Mouse (Mus musculus) ZHBTc4 (cell line): Measurements from ENCODE around the gene 4933424G06Rik.
A peak's percentile ranks its signal among the peaks of the same experiment; 100 is the strongest.

ENCODE experiments used
- DNase-seq: peaks from one replicate; pipeline ENCODE4 v3.0.0-alpha.2; 2011; ENCODE audit warnings: low read depth, low spot score

Gene 4933424G06Rik

GRCm38 (mm10) chr1:36768786-36769185 lies 58.8 kb downstream of the 4933424G06Rik start:
- no peak for DNase-seq

DNA sequence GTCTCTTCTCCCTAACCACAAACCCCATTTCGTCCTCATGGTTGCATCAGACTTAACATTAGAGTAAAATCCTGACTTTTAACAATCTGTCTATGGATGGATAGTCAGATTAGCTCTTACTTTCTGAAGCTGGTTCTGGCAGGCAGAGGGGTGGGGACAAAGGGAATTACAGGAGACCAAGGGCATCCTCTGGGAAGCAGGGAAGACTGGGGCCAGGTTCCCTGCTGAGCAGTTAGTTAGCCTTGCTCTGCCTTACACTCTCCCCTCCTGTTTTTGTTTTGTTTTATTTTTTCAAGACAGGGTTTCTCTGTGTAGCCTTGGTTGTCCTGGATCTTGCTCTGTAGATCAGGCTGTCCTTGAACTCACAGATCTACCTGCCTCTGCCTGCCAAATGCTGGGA lies 60.0 kb downstream of the 4933424G06Rik start:
- DNase-seq: peak; percentile 78

DNA sequence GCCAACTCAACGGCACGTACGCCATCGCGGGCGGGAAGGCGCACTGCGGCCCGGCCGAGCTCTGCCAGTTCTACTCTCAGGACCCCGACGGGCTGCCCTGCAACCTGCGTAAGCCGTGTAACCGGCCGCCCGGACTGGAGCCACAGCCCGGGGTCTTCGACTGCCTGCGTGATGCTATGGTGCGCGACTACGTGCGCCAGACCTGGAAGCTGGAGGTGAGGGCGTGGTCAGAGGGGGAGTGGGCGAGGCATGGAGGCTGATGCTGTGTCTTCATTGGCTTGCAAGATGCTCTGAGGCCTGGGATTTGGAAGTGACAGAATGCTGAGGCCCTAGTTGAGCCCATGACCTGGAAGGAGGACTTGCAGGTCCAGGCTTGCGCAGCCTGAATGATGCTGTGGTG lies 61.0 kb downstream of the 4933424G06Rik start:
- DNase-seq: peak; percentile 94

- no peak for DNase-seq
Measured at GRCm38 (mm10) chr1:36772198-36772934, 62.4 kb downstream of the 4933424G06Rik start.

DNA sequence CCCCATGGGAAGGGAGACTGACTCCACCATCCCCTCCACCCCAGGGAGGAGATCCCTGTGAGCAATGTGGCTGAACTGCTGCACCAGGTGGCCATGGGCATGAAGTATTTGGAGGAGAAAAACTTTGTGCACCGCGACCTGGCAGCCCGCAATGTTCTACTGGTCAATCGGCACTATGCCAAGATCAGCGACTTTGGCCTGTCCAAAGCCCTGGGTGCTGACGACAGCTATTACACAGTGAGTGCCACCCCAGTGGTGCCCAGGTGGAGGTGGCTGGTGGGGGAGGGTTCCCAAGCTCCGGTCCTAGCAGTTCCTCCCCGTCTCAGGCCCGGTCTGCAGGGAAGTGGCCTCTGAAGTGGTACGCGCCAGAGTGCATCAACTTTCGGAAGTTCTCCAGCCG lies 70.8 kb downstream of the 4933424G06Rik start:
- no peak for DNase-seq

DNA sequence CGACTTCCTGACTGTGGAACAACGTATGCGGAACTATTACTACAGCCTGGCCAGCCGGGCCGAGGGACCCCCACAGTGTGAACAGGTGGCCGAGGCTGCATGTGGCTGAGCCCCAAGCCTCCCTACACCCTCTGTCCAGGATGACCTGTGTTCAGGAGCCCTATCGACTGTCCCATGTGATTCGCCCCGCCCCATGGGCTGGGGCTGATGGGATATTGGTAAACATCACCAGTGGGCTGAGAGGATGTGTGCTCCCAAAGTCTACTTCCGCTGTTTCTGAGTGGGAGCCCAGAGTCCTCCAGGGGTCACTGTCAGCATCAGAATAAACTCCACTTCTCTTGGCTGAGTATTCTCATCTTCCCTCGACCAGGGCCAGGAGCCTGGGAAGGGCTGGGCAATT lies 72.5 kb downstream of the 4933424G06Rik start:
- no peak for DNase-seq

DNA sequence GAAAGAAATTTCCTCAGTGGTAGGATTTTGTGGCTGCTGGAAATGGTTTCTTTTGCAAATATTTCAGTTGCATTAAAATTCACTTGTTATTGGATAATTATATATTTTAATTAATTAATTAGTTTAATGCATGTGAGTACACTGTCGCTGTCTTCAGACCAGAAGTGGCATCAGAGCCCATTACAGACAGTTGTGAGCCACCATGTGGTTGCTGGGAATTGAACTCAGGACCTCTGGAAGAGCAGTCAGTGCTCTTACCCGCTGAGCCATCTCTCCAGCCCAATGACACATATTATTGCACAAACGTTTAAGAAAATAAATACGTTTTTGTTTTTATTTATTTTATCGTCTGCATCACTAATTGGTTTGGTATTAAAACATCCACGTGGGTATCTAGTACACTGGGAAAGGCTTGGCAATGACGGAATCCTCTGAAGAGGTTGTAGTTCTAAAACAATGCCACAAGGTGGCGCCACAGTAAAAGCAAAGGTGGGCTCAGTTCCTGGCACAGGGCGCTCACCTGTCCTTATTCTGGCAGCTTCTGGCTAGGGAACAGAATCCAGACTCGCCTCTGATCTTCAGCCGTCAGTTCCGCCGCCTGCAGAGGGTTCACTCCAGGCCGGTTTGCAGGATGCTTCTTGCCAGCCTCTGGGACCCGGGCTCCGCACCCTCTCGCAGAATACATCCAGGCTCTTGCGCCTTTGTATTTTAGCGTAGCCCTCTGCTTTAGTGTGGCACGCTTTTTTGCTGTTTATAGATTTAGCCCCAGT lies 74.6 kb downstream of the 4933424G06Rik start:
- DNase-seq: peak; percentile 90

- peak; percentile 68 for DNase-seq
Measured at GRCm38 (mm10) chr1:36785238-36785641, 75.3 kb downstream of the 4933424G06Rik start.

DNA sequence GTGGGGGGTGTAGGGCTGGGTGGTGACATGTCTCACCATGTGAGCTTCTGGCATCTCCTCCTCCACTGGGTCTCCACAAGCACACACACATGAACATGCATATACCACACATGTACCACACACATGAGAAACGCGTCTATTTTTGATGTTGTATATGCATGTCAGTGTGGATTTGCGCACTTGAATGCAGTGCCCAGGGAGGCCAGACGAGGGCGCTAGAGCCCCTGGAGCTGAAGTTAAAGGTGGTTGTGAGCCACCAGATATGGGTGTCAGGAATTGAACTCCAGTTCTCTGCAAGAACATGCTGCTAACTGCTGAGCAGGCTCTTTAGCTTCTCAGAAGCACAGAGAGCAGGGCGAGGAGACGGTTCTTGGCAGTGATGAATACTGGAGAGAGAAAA lies 76.4 kb downstream of the 4933424G06Rik start:
- peak; percentile 76 for DNase-seq

DNA sequence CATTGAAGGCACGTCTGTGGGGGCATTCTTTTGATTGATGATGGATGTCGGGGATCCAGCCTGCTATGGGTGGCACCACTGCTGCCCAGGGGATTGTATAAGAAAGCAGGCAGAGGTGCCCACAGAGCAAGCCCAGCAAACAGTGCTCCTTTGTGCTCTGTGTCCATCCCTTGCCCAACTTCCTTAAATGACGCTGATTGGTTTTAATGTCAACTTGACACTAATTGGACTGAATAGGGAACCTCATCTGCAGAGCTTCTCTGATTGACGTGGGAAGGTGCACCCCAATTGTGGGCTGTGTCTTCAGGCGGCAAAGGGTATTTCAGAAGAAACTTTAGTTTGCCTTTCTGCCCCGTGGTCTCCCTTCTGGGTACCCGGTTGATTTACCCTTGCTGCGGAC lies 79.5 kb downstream of the 4933424G06Rik start:
- DNase-seq: no peak

GRCm38 (mm10) chr1:36796711-36797110 lies 86.8 kb downstream of the 4933424G06Rik start:
- DNase-seq: no peak

DNA sequence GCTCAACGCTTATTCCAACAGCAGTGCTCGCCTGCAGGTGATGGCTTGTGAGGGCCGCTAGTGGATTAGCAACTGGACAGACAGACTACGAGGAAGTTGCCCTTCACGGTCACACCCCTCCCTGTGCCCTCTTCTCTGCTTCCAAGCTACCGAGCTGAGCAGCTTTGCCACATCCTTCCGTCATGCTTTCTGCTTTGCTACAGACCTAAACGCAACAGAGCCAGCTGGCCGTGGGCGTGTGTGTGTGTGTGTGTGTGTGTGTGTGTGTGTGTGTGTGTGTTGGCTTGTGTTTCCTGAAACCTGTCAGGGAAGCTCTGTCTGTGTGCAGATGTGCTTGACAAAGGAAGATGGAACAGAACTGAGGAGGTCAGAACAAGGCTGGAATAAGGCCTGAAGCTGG lies 87.5 kb downstream of the 4933424G06Rik start:
- DNase-seq: no peak

DNA sequence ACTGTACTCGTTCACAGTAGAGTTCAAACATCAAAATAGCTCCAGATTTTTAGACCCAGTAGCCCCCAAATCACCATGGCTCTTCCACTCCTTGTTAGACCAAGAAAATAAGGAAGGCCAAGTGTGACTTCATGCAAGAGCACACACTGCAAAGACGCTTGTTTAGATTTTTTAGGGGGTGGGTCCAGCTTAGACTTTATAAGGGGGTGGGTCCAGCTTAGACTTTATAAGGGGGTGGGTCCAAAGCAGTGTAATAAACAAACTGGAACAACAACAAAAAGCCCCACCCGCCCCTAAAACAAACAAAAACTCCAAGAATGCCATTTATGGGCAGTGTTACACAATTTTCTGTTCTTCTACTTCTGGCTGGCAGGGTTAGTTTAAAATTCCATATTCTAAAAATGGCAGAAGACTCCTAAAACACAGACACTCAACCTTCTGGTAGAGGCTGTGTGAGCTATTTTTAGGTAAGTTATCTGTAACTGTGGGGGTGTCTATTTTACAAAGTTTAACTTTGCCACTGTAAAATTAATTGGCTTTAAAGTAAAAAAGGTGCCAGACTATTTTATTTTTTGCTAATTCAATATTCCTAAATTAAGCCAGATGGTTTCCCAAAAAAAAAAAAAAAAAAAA lies 90.5 kb downstream of the 4933424G06Rik start:
- DNase-seq: no peak

DNA sequence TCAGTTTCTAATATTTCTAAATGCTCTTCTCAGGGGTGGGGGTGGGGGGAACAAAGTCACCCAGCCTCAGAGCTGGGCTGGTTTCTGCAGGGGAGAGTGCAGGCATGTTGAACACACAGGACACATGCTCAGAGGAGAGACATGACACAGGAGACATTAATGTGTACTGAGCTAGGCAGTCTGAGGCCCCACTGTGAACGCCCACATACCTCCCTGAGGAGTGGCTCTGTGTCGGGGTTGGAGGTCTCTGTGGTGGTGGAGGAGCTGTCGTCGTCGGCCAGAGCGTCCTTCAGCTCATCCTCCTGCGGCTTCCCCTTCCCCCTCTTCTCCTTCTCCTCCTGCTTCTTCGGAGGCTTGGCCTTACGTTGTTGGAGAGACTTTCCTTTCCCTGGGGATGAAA lies 94.3 kb downstream of the 4933424G06Rik start:
- DNase-seq: peak; percentile 86

- DNase-seq: no peak
Measured at GRCm38 (mm10) chr1:36804833-36805232, 94.9 kb downstream of the 4933424G06Rik start.

GRCm38 (mm10) chr1:36806181-36806905 lies 96.4 kb downstream of the 4933424G06Rik start:
- DNase-seq: no peak

DNA sequence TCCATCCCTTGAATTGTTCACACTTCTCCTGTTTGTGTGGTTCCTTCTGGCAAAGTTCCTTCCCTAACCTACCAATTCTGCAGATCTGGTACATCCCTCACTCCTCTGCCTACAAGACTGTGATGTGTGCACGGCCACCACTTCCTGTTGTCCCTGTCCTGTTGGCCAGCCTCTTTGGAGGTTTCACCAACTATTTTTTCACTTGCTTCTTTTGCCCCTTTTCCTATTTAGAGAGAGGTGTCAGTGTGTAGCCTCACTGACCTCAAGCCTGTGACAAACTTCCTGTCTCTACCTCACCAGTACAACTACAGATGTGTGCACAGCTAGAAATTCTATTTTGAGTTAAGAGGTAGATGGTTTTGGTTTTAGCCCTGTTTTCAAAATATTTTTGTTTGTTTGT lies 97.1 kb downstream of the 4933424G06Rik start:
- DNase-seq: no peak
